Mouse (Mus musculus) MEL-GATA-1-ER (cell line): ENCODE data around the gene Oprl1.

ENCODE experiments used
- DNase-seq: peaks from one replicate; pipeline ENCODE4 v3.0.0-alpha.2; 2012; ENCODE audit warnings: low read depth; ENCODE audit errors: extremely low read depth

Gene Oprl1

GRCm38 (mm10) chr2:181764600-181764999 lies 49.8 kb downstream of the Oprl1 start:
- no peak for DNase-seq

GRCm38 (mm10) chr2:181765251-181765650 lies 50.4 kb downstream of the Oprl1 start:
- no peak for DNase-seq

- DNase-seq, result no peak
Observed at GRCm38 (mm10) chr2:181766672-181767557, 52.1 kb downstream of the Oprl1 start.

GRCm38 (mm10) chr2:181768451-181768850 lies 53.6 kb downstream of the Oprl1 start:
- no peak for DNase-seq

GRCm38 (mm10) chr2:181769397-181769796 lies 54.6 kb downstream of the Oprl1 start:
- DNase-seq, result no peak
